Mouse (Mus musculus): ENCODE measurements at regions not wholly inside any gene's neighbourhood (a gene's known extent, or its start where the extent isn't known, plus 50 kb on each side); places are given as distances from the start of the nearest gene placed in this dataset.

- 82% methylated on average over 3 of the region's 3 CpGs for WGBS
- no peak overlapping the region for H3K4me2 ChIP-seq (replicated peaks; ENCODE audit: low read depth)
- no peaks in the 10 kb centered on the region for H3K4me1 ChIP-seq (replicated peaks; ENCODE audit: control insufficient read depth, insufficient read depth)
- no peaks in the 10 kb centered on the region for H3K9me3 ChIP-seq (ENCODE audit: control insufficient read depth, low read length)
- H3K27ac ChIP-seq (replicated peaks), result no peak overlapping the region
- H3K27me3 ChIP-seq (ENCODE audit: control insufficient read depth, insufficient read depth, low read length), result no peaks in the 10 kb centered on the region
- no peak for ATAC-seq (ENCODE audit: low FRiP score, low TSS enrichment)
- no peak overlapping the region for H3K4me3 ChIP-seq (ENCODE audit: low read depth, low read length)
- DNase-seq (ENCODE audit: low spot score), result no peak
- H3K9ac ChIP-seq (ENCODE audit: low read length), result no peak overlapping the region
- no peak for TF ChIP-seq EP300 (optimal IDR thresholded peaks at IDR 0.05)
- no peak for TF ChIP-seq CTCF (IDR thresholded peaks at IDR 0.05; ENCODE audit: low read depth)
- H3K36me3 ChIP-seq (ENCODE audit: control insufficient read depth, insufficient read depth, low read length), result no peaks in the 10 kb centered on the region
These were observed 72.0 kb upstream of the Klf6 start for GRCm38 (mm10) chr13:5789302-5789701.

GRCm38 (mm10) chr13:5802079-5802478 is 59.2 kb upstream of the Klf6 start:
- Histone ChIP-seq H3K36me3 (ENCODE audit: control insufficient read depth, insufficient read depth, low read length) (no peaks in the 10 kb centered on the region), H3K9ac (ENCODE audit: low read length) (no peak overlapping the region), H3K27me3 (ENCODE audit: control insufficient read depth, insufficient read depth, low read length) (no peaks in the 10 kb centered on the region), H3K27ac (replicated peaks) (no peak overlapping the region), H3K4me3 (ENCODE audit: low read depth, low read length) (no peak overlapping the region), H3K4me2 (replicated peaks; ENCODE audit: low read depth) (no peak overlapping the region), H3K9me3 (ENCODE audit: control insufficient read depth, low read length) (no peaks in the 10 kb centered on the region), H3K4me1 (replicated peaks; ENCODE audit: control insufficient read depth, insufficient read depth) (no peaks in the 10 kb centered on the region; the same call in 1 of the 2 replicates)
- no peak for DNase-seq (ENCODE audit: low spot score)
- WGBS, result 35% methylated on average over 7 of the region's 7 CpGs
- ATAC-seq (ENCODE audit: low FRiP score, low TSS enrichment), result no peak
- no peak for TF ChIP-seq EP300 (optimal IDR thresholded peaks at IDR 0.05)
- TF ChIP-seq CTCF (IDR thresholded peaks at IDR 0.05; ENCODE audit: low read depth), result no peak

GRCm38 (mm10) chr13:5802826-5803225 is 58.5 kb upstream of the Klf6 start:
- no peaks in the 10 kb centered on the region for H3K9me3 ChIP-seq (ENCODE audit: control insufficient read depth, low read length)
- H3K27ac ChIP-seq (replicated peaks), result peak overlapping the region; percentile 77
- no peaks in the 10 kb centered on the region for H3K27me3 ChIP-seq (ENCODE audit: control insufficient read depth, insufficient read depth, low read length)
- no peaks in the 10 kb centered on the region for H3K36me3 ChIP-seq (ENCODE audit: control insufficient read depth, insufficient read depth, low read length)
- no peak overlapping the region for H3K4me2 ChIP-seq (replicated peaks; ENCODE audit: low read depth)
- H3K4me3 ChIP-seq (ENCODE audit: low read depth, low read length), result no peak overlapping the region
- TF ChIP-seq CTCF (IDR thresholded peaks at IDR 0.05; ENCODE audit: low read depth) (no peak), EP300 (optimal IDR thresholded peaks at IDR 0.05) (no peak)
- H3K4me1 ChIP-seq (replicated peaks; ENCODE audit: control insufficient read depth, insufficient read depth), result no peaks in the 10 kb centered on the region; the same call in 1 of the 2 replicates
- 43% methylated on average over 14 of the region's 14 CpGs for WGBS
- ATAC-seq (ENCODE audit: low FRiP score, low TSS enrichment), result no peak
- H3K9ac ChIP-seq (ENCODE audit: low read length), result no peak overlapping the region
- peak; percentile 26 for DNase-seq (ENCODE audit: low spot score)

GRCm38 (mm10) chr13:5803540-5804380 is 57.5 kb upstream of the Klf6 start:
- WGBS, result 8% methylated on average over 6 of the region's 6 CpGs
- no peaks in the 10 kb centered on the region for H3K27me3 ChIP-seq (ENCODE audit: control insufficient read depth, insufficient read depth, low read length)

GRCm38 (mm10) chr13:5804381-5804941 is 56.8 kb upstream of the Klf6 start:
- Histone ChIP-seq H3K27ac (replicated peaks) (peak overlapping the region; percentile 77), H3K9me3 (ENCODE audit: control insufficient read depth, low read length) (no peaks in the 10 kb centered on the region), H3K27me3 (ENCODE audit: control insufficient read depth, insufficient read depth, low read length) (no peaks in the 10 kb centered on the region), H3K4me1 (replicated peaks; ENCODE audit: control insufficient read depth, insufficient read depth) (no peaks in the 10 kb centered on the region; the same call in 1 of the 2 replicates), H3K36me3 (ENCODE audit: control insufficient read depth, insufficient read depth, low read length) (no peaks in the 10 kb centered on the region), H3K4me3 (ENCODE audit: low read depth, low read length) (no peak overlapping the region), H3K9ac (ENCODE audit: low read length) (no peak overlapping the region; the same call in 1 of the 2 replicates), H3K4me2 (replicated peaks; ENCODE audit: low read depth) (peak overlapping the region; percentile 21; the same call in 1 of the 2 replicates)
- ATAC-seq (ENCODE audit: low FRiP score, low TSS enrichment) (0 out of 2 replicates have a peak, but pooled peaks have one; percentile 41), DNase-seq (ENCODE audit: low spot score) (no peak)
- TF ChIP-seq CTCF (IDR thresholded peaks at IDR 0.05; ENCODE audit: low read depth), result no peak
- no peak for TF ChIP-seq EP300 (optimal IDR thresholded peaks at IDR 0.05)
- WGBS, result 29% methylated on average over 7 of the region's 7 CpGs

More at GRCm38 (mm10) chr13:5803540-5804380, 57.5 kb upstream of the Klf6 start:
- DNase-seq (ENCODE audit: low spot score) (peak; percentile 75), ATAC-seq (ENCODE audit: low FRiP score, low TSS enrichment) (peak; percentile 95)
- H3K9ac ChIP-seq (ENCODE audit: low read length), result no peak overlapping the region
- TF ChIP-seq CTCF (IDR thresholded peaks at IDR 0.05; ENCODE audit: low read depth) (no peak), EP300 (optimal IDR thresholded peaks at IDR 0.05) (peak; percentile 44)
- no peaks in the 10 kb centered on the region; the same call in 1 of the 2 replicates for H3K4me1 ChIP-seq (replicated peaks; ENCODE audit: control insufficient read depth, insufficient read depth)
- 0 out of 2 replicates have a peak overlapping the region, but pooled peaks have one; percentile 15 for H3K4me2 ChIP-seq (replicated peaks; ENCODE audit: low read depth)
- H3K4me3 ChIP-seq (ENCODE audit: low read depth, low read length), result no peak overlapping the region
- peak overlapping the region; percentile 77 for H3K27ac ChIP-seq (replicated peaks)
- H3K36me3 ChIP-seq (ENCODE audit: control insufficient read depth, insufficient read depth, low read length), result no peaks in the 10 kb centered on the region
- H3K9me3 ChIP-seq (ENCODE audit: control insufficient read depth, low read length), result no peaks in the 10 kb centered on the region

- WGBS, result 71% methylated on average over 2 of the region's 2 CpGs
- no peak overlapping the region for H3K4me3 ChIP-seq (ENCODE audit: low read depth, low read length)
- H3K9ac ChIP-seq (ENCODE audit: low read length), result no peak overlapping the region
- ATAC-seq (ENCODE audit: low FRiP score, low TSS enrichment), result no peak
- H3K27ac ChIP-seq (replicated peaks), result no peak overlapping the region
- no peaks in the 10 kb centered on the region for H3K27me3 ChIP-seq (ENCODE audit: control insufficient read depth, insufficient read depth, low read length)
- TF ChIP-seq CTCF (IDR thresholded peaks at IDR 0.05; ENCODE audit: low read depth) (no peak), EP300 (optimal IDR thresholded peaks at IDR 0.05) (no peak)
- no peaks in the 10 kb centered on the region for H3K9me3 ChIP-seq (ENCODE audit: control insufficient read depth, low read length)
- no peak for DNase-seq (ENCODE audit: low spot score)
- no peaks in the 10 kb centered on the region; the same call in 1 of the 2 replicates for H3K4me1 ChIP-seq (replicated peaks; ENCODE audit: control insufficient read depth, insufficient read depth)
- H3K36me3 ChIP-seq (ENCODE audit: control insufficient read depth, insufficient read depth, low read length), result no peaks in the 10 kb centered on the region
- no peak overlapping the region for H3K4me2 ChIP-seq (replicated peaks; ENCODE audit: low read depth)
These were observed 52.9 kb upstream of the Klf6 start for GRCm38 (mm10) chr13:5808380-5808779.

All from stomach, postnatal 0 days (tissue).